Mouse (Mus musculus): ENCODE results near the gene Hist1h4a.
A peak's percentile ranks its signal among the peaks of the same experiment; 100 is the strongest.
"Not testable (repeated sequence)": the region's sequence is repeated elsewhere in the genome, so short reads cannot be mapped to it uniquely, and the experiment has no call there.

The Hist1h4a gene

DNA sequence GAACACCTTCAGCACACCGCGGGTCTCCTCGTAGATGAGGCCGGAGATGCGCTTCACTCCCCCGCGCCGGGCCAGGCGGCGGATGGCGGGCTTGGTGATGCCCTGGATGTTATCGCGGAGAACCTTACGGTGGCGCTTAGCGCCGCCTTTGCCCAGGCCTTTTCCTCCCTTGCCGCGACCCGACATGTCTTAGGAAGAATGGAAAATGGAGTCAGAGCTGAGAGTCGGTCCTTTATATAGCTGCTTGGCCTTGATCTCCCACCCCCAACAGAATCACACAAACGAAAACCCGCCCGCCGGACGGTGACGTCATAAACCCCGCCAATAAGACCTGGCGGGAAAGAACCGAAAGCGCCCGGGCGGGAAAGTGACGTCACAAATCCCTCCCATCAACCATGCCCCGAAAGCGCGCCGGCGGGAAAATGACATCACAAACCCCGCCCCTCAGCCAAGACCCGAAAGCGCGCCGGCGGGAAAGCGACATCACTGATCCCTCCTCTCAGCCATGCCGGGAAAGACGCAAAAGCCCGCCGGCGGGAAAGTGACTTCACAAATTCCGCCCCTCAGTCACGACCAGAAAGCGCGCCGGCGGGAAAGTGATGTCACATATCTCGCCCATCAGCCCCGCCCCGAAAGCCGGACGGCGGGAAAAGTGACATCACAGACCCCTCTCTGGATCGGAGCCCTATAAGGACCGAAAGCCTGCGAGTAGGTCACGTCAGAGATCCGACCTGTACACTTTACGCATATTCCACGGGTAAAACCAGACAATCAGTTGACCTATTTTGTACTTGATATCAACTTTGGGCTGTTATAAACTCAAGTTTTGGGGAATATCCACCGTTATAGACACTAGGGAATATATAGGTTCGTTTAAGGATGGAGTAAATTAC, at the start of gene Hist1h4a:
Gene Hist1h4a, minus strand, starts transcription at position 259 of the 893 bp plus-strand sequence.
- peak; percentile 98 for DNase-seq

DNA sequence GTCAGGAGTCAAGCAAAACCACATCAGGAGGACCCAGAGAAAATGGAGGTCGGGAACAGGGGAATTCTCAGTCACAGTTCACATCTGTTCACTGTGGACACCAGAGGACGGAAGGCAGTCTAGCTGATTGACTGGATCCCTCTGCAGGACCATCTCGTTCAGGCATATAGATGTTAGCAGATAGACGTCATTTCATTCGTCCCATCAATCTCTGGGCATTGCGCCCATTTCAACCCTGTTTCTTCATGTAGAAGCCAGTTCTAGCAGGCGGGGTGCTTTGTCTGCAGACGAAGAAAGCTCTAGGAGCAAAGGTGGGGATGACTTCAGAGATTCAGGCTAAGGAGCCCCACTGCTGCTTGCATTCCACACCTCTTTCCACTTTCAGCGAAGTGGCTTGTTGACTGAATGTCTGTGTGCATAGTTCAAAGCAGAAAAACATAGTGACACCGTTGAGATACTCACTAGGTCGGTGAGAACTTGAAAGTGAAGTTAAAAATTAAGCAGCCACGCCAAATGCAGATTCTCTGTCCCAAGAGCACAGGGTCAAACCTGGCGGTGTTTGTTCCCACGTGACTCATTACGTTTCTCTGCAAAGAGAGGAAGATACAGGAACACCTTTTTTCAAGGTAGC, 45.5 kb upstream of the Hist1h4a start, which contains the start of gene Slc17a2:
Gene Slc17a2, plus strand, starts transcription at position 572 of the 631 bp plus-strand sequence.
- no peak for DNase-seq

- no peak for DNase-seq
These were observed 43.5 kb upstream of the Hist1h4a start for GRCm38 (mm10) chr13:23804532-23804931.

DNA sequence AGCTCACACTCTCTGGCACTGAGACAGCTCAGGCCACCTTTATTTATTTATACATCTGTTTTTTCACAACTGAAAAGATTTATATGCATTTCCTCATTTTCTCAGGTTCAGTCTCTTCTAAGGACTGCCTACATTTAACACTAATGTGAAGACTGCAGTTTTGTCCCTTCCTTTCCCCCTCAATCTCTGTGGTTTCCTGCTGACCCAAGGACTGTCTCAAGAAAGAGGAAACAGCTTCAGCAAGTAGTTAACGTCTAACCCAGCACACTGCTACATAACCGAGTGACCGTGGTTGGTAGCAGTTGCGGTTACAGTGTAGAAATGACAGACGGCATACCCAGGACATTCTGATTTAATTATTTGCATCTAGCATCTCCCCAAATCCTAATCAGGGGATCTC, 38.4 kb upstream of the Hist1h4a start:
- DNase-seq, result no peak

DNA sequence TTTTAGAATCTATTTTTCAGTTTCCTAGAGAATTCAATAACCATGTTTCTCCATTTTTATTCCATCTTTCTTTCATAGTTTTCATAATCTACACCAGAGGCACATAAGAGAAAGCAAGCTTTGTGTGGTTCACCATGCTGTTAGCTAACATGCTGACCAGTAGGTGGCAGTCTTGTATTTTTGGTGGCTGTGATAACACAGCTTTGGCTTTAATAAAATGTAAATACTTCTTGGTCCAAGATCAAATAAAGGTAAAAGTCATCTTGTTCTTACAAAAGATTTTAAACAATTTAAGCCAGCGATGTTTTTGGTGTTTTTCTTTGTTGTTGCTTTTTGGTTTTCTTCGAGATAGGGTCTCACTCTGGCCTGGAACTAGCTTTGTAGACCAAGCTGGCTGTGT, 31.5 kb upstream of the Hist1h4a start:
- peak in 1 of 2 experiments; percentile 11 for DNase-seq

- DNase-seq, result no peak
These were observed 18.0 kb upstream of the Hist1h4a start for GRCm38 (mm10) chr13:23779025-23779424.

DNA sequence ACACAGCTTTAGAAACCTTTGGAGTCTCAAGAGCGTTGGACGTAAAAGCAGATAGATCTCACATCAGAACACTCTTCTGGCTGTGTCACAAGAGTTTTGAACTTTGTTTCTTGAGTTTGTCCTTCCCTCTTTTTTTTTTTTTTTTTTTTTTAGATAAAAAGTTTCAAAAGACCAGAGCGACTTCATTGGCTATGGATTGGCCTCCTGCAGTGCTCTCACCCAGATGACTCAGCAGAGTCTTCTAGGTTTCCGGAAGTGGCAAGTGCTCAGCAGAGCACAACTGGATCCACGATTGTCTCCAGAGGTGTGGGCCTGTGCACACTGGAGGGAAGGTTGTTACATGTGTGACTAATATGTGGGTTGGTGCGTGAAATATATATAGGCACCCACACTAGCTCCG, 17.3 kb upstream of the Hist1h4a start:
- DNase-seq, result no peak

- DNase-seq, result no peak
These were observed 11.7 kb upstream of the Hist1h4a start for GRCm38 (mm10) chr13:23772561-23773313.

GRCm38 (mm10) chr13:23769613-23770012, 8.6 kb upstream of the Hist1h4a start, which contains the start of gene Trim38:
Gene Trim38, plus strand, starts transcription at chr13:23769913.
- DNase-seq, result not testable (repeated sequence)

- DNase-seq, result no peak
These were observed 7.9 kb upstream of the Hist1h4a start for GRCm38 (mm10) chr13:23768834-23769397.

DNA sequence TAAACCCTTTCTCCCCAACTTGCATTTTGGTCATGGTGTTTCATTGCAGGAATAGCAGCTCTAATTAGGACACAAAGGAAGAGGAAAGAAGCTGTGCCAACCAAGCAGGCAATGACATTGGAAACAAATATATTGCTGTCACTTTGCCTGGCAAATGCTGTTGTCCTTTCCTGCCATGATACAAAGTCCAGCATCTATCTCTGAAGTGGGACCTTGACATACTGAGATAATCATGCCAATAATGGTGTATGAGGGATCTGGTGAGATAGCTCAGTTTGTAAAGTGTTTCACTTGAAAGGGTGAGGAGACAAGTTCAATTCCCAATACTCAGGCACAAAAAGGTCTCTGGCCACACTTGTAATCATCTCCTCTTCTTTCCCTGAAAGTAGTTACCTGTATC, 5.7 kb upstream of the Hist1h4a start:
- DNase-seq, result no peak

- no peak for DNase-seq
These were observed 4.1 kb upstream of the Hist1h4a start for GRCm38 (mm10) chr13:23765172-23765513.

- no peak for DNase-seq
These were observed 3.5 kb upstream of the Hist1h4a start for GRCm38 (mm10) chr13:23764324-23765171.

DNA sequence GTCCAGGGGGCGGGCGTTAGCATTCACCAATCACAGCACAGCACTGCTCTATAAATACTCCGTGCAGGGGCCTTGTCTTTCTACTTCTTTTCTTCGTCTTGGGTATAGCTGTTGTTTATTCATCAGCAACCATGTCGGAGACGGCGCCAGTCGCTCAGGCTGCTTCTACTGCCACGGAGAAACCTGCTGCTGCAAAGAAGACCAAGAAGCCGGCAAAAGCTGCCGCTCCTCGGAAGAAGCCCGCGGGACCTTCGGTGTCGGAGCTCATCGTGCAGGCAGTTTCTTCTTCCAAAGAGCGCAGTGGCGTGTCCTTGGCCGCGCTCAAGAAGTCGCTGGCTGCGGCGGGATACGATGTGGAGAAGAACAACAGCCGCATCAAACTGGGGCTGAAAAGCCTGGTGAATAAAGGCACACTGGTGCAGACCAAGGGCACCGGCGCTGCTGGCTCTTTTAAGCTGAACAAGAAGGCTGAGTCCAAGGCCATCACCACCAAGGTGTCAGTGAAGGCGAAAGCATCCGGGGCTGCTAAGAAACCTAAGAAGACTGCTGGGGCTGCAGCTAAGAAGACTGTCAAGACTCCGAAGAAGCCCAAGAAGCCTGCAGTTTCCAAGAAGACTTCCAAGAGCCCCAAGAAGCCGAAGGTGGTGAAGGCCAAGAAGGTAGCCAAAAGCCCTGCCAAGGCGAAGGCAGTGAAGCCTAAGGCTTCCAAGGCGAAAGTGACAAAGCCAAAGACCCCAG, 2.7 kb upstream of the Hist1h4a start, which contains the start of gene Hist1h1a:
Gene Hist1h1a, plus strand, starts transcription at position 81 of the 738 bp plus-strand sequence.
- DNase-seq, result peak; percentile 88 to 90

DNA sequence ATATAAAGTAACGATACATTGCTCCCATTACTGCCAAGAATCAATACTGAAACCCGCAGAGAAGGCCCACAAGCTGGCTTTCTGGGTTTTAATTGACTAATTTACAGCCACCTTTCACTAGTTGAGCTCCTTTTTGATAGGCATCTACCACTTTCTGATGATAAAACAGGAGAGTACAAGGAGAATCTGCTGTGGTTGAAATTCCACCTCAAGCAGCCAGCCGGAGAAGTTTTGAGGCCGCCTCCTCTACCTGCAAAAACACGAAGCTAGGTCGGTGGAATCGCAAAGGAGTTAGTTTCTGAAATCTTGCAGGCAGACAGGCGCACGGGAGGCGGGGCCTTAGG, 2.2 kb upstream of the Hist1h4a start:
- no peak for DNase-seq

GRCm38 (mm10) chr13:23761871-23762821, 1.1 kb upstream of the Hist1h4a start, which contains the start of gene Hist1h3a:
Gene Hist1h3a, minus strand, starts transcription at chr13:23762386.
- DNase-seq, result peak; percentile 61 to 72

DNA sequence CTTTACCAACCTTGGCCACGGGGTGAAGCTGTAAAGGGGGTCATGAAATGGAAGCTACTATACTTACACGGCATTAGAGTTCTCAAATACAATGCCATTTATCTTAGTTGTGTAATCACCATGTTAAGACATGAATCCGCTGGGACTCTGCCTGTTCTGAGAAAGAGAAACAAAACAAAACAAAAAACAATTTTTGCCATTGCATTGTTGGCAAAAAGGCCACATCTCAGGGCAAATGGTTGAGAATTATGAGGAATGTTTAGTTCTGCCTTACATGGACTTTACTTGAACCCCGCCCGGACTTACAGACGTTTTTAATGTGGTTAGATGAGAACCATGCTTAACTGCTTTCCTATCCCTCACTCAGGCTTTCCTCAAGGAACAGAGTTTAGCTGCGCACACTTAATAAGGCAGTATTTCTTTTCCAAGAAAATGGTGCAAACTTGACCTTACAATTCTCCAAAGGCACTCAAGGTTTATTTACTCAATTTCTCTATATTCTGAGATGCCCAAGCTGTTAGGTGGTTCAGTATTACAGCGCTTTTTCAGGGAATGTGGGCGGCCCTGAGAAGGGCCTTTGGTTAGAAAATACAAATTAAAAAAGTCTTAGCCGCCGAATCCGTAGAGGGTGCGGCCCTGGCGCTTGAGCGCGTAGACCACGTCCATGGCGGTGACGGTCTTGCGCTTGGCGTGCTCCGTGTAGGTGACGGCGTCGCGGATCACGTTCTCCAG, 624 bp downstream of the Hist1h4a start:
- DNase-seq, result peak in 1 of 2 experiments; percentile 63

- peak in 1 of 2 experiments; percentile 34 for DNase-seq
These were observed 1.2 kb downstream of the Hist1h4a start for GRCm38 (mm10) chr13:23759916-23760239.

DNA sequence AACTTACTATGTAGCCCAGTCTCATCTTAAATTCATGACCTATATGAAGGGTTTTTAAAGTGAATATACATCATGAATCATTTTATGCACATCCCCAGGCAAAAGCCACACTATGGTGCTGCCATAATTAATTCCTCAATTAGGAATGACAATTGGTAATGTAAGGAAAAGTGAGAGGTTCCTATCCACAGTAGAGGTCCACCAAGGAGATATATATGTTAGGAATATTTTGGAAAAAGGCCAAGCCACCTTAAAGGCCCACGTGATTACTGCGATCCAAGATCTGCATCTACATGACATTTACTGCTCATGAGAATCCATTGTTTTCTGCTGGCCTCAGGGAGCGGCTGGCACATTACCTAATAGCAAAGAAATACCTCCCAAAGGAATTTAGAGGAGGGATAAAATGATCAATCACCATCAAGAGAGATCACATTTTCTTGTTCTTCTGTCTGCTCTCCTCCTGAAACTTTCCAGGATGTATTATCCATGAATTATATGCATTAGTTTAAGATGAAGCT, 1.7 kb downstream of the Hist1h4a start:
- DNase-seq, result no peak
